Mouse (Mus musculus): ENCODE measurements at regions not wholly inside any gene's neighbourhood (a gene's known extent, or its start where the extent isn't known, plus 50 kb on each side); places are given as distances from the start of the nearest gene placed in this dataset.
A peak's percentile ranks its signal among the peaks of the same experiment; 100 is the strongest.

DNA sequence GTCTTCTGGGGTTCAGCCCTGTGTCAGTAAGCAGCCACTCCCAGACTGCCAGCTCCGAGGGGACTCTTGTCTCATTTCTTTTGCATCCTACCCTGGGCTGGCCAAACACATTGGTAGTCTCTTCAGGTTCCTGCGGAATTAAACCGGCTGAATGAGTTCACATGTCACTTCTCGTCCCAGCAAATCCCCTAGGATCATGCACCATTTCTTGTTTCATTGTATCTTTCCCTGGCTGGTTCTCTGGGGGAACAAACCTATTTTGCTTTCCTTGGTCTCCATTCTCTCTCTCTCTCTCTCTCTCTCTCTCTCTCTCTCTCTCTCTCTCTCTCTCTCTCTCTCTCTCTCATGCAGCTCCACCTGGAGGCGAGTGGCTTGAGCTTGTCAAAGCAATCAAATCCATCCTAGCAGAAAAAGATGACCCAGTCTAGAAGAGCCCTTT, 236.0 kb downstream of the Cd47 start:
- no peaks in the 10 kb centered on the region for H3K9me3 ChIP-seq (ENCODE audit: low read length)
- no peak for DNase-seq (ENCODE audit: low spot score)
- H3K36me3 ChIP-seq (ENCODE audit: insufficient read depth, low read length): no peaks in the 10 kb centered on the region
- TF ChIP-seq EP300 (IDR thresholded peaks at IDR 0.05) (no peak), CTCF (IDR thresholded peaks at IDR 0.05) (peak; percentile 26)
- no peak overlapping the region for H3K4me3 ChIP-seq (ENCODE audit: low read depth, low read length)
- WGBS: 48% methylated on average over 5 of the region's 5 CpGs
- H3K27ac ChIP-seq (ENCODE audit: low read length): no peak overlapping the region
- H3K27me3 ChIP-seq (replicated peaks; ENCODE audit: insufficient read depth, low read length): no peaks in the 10 kb centered on the region
- no peaks in the 10 kb centered on the region for H3K4me1 ChIP-seq (ENCODE audit: insufficient read depth, low read depth, low read length)
- H3K4me2 ChIP-seq (replicated peaks; ENCODE audit: low read depth, low read length): no peak overlapping the region
- H3K9ac ChIP-seq (replicated peaks; ENCODE audit: low read depth): no peak overlapping the region
- no peak for ATAC-seq

GRCm38 (mm10) chr16:50044103-50044502, 243.8 kb downstream of the Cd47 start:
- no peaks in the 10 kb centered on the region for H3K9me3 ChIP-seq (ENCODE audit: low read length)
- H3K4me1 ChIP-seq (ENCODE audit: insufficient read depth, low read depth, low read length): no peaks in the 10 kb centered on the region
- no peak for DNase-seq (ENCODE audit: low spot score)
- WGBS: 71% methylated on average over 1 of the region's 1 CpGs
- H3K9ac ChIP-seq (replicated peaks; ENCODE audit: low read depth): no peak overlapping the region
- no peaks in the 10 kb centered on the region for H3K36me3 ChIP-seq (ENCODE audit: insufficient read depth, low read length)
- TF ChIP-seq EP300 (IDR thresholded peaks at IDR 0.05) (no peak), CTCF (IDR thresholded peaks at IDR 0.05) (no peak)
- no peak overlapping the region for H3K4me3 ChIP-seq (ENCODE audit: low read depth, low read length)
- ATAC-seq: no peak
- H3K27me3 ChIP-seq (replicated peaks; ENCODE audit: insufficient read depth, low read length): no peaks in the 10 kb centered on the region
- H3K4me2 ChIP-seq (replicated peaks; ENCODE audit: low read depth, low read length): no peak overlapping the region
- no peak overlapping the region for H3K27ac ChIP-seq (ENCODE audit: low read length)

- H3K4me1 ChIP-seq (ENCODE audit: insufficient read depth, low read depth, low read length): no peaks in the 10 kb centered on the region
- no peak overlapping the region for H3K27ac ChIP-seq (ENCODE audit: low read length)
- peak overlapping the region; percentile 51 for H3K4me2 ChIP-seq (replicated peaks; ENCODE audit: low read depth, low read length)
- H3K36me3 ChIP-seq (ENCODE audit: insufficient read depth, low read length): no peaks in the 10 kb centered on the region
- DNase-seq (ENCODE audit: low spot score) (peak; percentile 66), ATAC-seq (peak; percentile 80)
- H3K4me3 ChIP-seq (ENCODE audit: low read depth, low read length): peak overlapping the region; percentile 25; the same call in 1 of the 2 replicates
- no peaks in the 10 kb centered on the region for H3K27me3 ChIP-seq (replicated peaks; ENCODE audit: insufficient read depth, low read length)
- WGBS: 16% methylated on average over 32 of the region's 32 CpGs
- H3K9ac ChIP-seq (replicated peaks; ENCODE audit: low read depth): no peak overlapping the region
- peak; percentile 87 for TF ChIP-seq CTCF (IDR thresholded peaks at IDR 0.05)
- TF ChIP-seq EP300 (IDR thresholded peaks at IDR 0.05): no peak
- no peaks in the 10 kb centered on the region for H3K9me3 ChIP-seq (ENCODE audit: low read length)
Measured at GRCm38 (mm10) chr16:50045552-50046547, 245.5 kb downstream of the Cd47 start.

GRCm38 (mm10) chr16:50063540-50063939, 263.2 kb downstream of the Cd47 start:
- no peak for DNase-seq (ENCODE audit: low spot score)
- no peak overlapping the region for H3K27ac ChIP-seq (ENCODE audit: low read length)
- no peaks in the 10 kb centered on the region for H3K4me1 ChIP-seq (ENCODE audit: insufficient read depth, low read depth, low read length)
- H3K27me3 ChIP-seq (replicated peaks; ENCODE audit: insufficient read depth, low read length): no peaks in the 10 kb centered on the region
- no peak overlapping the region for H3K4me2 ChIP-seq (replicated peaks; ENCODE audit: low read depth, low read length)
- no peak for TF ChIP-seq EP300 (IDR thresholded peaks at IDR 0.05)
- TF ChIP-seq CTCF (IDR thresholded peaks at IDR 0.05): no peak
- H3K9ac ChIP-seq (replicated peaks; ENCODE audit: low read depth): no peak overlapping the region
- WGBS: 80% methylated on average over 4 of the region's 4 CpGs
- no peak for ATAC-seq
- no peaks in the 10 kb centered on the region for H3K36me3 ChIP-seq (ENCODE audit: insufficient read depth, low read length)
- H3K4me3 ChIP-seq (ENCODE audit: low read depth, low read length): no peak overlapping the region
- H3K9me3 ChIP-seq (ENCODE audit: low read length): no peaks in the 10 kb centered on the region

GRCm38 (mm10) chr16:50065336-50066082, 265.2 kb downstream of the Cd47 start:
- Histone ChIP-seq H3K27ac (ENCODE audit: low read length) (no peak overlapping the region), H3K4me3 (ENCODE audit: low read depth, low read length) (no peak overlapping the region), H3K4me1 (ENCODE audit: insufficient read depth, low read depth, low read length) (no peaks in the 10 kb centered on the region), H3K9me3 (ENCODE audit: low read length) (no peaks in the 10 kb centered on the region), H3K4me2 (replicated peaks; ENCODE audit: low read depth, low read length) (no peak overlapping the region), H3K36me3 (ENCODE audit: insufficient read depth, low read length) (no peaks in the 10 kb centered on the region), H3K27me3 (replicated peaks; ENCODE audit: insufficient read depth, low read length) (no peaks in the 10 kb centered on the region), H3K9ac (replicated peaks; ENCODE audit: low read depth) (no peak overlapping the region)
- WGBS: 70% methylated on average over 5 of the region's 5 CpGs
- no peak for TF ChIP-seq EP300 (IDR thresholded peaks at IDR 0.05)
- TF ChIP-seq CTCF (IDR thresholded peaks at IDR 0.05): no peak
- DNase-seq (ENCODE audit: low spot score) (no peak), ATAC-seq (no peak)

- no peak overlapping the region for H3K9ac ChIP-seq (replicated peaks; ENCODE audit: low read depth)
- no peak overlapping the region for H3K4me3 ChIP-seq (ENCODE audit: low read depth, low read length)
- DNase-seq (ENCODE audit: low spot score) (peak; percentile 60), ATAC-seq (peak; percentile 57)
- H3K4me1 ChIP-seq (ENCODE audit: insufficient read depth, low read depth, low read length): no peaks in the 10 kb centered on the region
- no peak overlapping the region for H3K4me2 ChIP-seq (replicated peaks; ENCODE audit: low read depth, low read length)
- TF ChIP-seq CTCF (IDR thresholded peaks at IDR 0.05) (no peak), EP300 (IDR thresholded peaks at IDR 0.05) (peak; percentile 37; the same call in 1 of the 2 replicates)
- H3K27me3 ChIP-seq (replicated peaks; ENCODE audit: insufficient read depth, low read length): no peaks in the 10 kb centered on the region
- WGBS: 54% methylated on average over 4 of the region's 4 CpGs
- H3K36me3 ChIP-seq (ENCODE audit: insufficient read depth, low read length): no peaks in the 10 kb centered on the region
- H3K9me3 ChIP-seq (ENCODE audit: low read length): no peaks in the 10 kb centered on the region
- H3K27ac ChIP-seq (ENCODE audit: low read length): no peak overlapping the region
Measured at GRCm38 (mm10) chr16:50069033-50069432, 268.7 kb downstream of the Cd47 start.
